Comparison of ENCODE assay signal across 8 mouse cellular contexts in the genomic region with DNA sequence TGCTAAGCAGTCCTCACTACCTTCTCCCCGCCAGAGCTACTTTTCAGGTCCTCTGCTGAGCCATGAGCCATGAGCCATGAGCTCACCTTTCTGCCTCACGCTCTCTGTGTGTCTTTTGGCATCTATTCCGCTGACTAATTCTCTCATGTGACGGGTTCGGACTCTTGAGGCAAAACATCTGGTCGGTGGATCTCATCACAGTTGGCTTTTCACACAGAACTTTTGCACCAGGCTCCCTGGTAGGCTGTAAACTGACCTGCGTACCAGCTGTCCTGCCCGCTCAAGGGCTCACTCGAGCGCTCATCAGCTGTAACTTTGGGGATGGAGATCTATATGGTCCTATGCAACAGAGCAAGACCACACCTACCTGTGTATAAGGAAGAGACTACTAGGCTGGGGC. TPM values are rescaled to one million over a fixed set of nuclear protein-coding genes. Genes with fewer than 3 reads are reported as not detected.
DNase-seq lines count a peak whose midpoint lies in the region; ATAC-seq and TF ChIP-seq lines count a peak whose summit lies in the region.

No protein-coding gene starts in this region.

- WGBS in hindbrain, postnatal 0 days = 56% methylated on average over 10 of the region's 10 CpGs
- WGBS in hindbrain, embryonic 14.5 days = 71% methylated on average over 10 of the region's 10 CpGs
- 43% methylated on average over 10 of the region's 10 CpGs for WGBS in heart, embryonic 10.5 days
- 36% methylated on average over 10 of the region's 10 CpGs for WGBS in stomach, embryonic 15.5 days
- 74% methylated on average over 10 of the region's 10 CpGs for WGBS in forebrain, embryonic 14.5 days

- H3K4me3 ChIP-seq in hindbrain, postnatal 0 days (ENCODE audit: low read length) = no peak overlapping the region
- no peak overlapping the region for H3K4me3 ChIP-seq in hindbrain, embryonic 14.5 days (replicated peaks; ENCODE audit: low read length)
- peak overlapping the region; percentile 6; the same call in 1 of the 2 replicates for H3K4me3 ChIP-seq in heart, embryonic 10.5 days
- H3K4me3 ChIP-seq in stomach, embryonic 15.5 days (replicated peaks) = no peak overlapping the region
- H3K4me3 ChIP-seq in forebrain, embryonic 14.5 days (ENCODE audit: low read depth, low read length) = no peak overlapping the region

- H3K27me3 ChIP-seq in hindbrain, postnatal 0 days (ENCODE audit: insufficient read depth, low read length) = no peaks in the 10 kb centered on the region
- no peaks in the 10 kb centered on the region for H3K27me3 ChIP-seq in hindbrain, embryonic 14.5 days (ENCODE audit: control insufficient read depth, insufficient read depth, low read length)
- no peaks in the 10 kb centered on the region for H3K27me3 ChIP-seq in heart, embryonic 10.5 days (ENCODE audit: insufficient read depth, poor library complexity, severe bottlenecking)
- no peaks in the 10 kb centered on the region for H3K27me3 ChIP-seq in stomach, embryonic 15.5 days (replicated peaks)
- no peaks in the 10 kb centered on the region for H3K27me3 ChIP-seq in forebrain, embryonic 14.5 days (replicated peaks; ENCODE audit: control insufficient read depth, insufficient read depth, low read length)

- no peak overlapping the region for H3K4me2 ChIP-seq in hindbrain, postnatal 0 days (ENCODE audit: low read depth, low read length)
- H3K4me2 ChIP-seq in hindbrain, embryonic 14.5 days (replicated peaks) = no peak overlapping the region
- H3K4me2 ChIP-seq in stomach, embryonic 15.5 days = peak overlapping the region; percentile 24; the same call in 1 of the 2 replicates
- H3K4me2 ChIP-seq in forebrain, embryonic 14.5 days (ENCODE audit: low read length) = no peak overlapping the region

- no peak for TF ChIP-seq CTCF in hindbrain, postnatal 0 days (IDR thresholded peaks at IDR 0.05; ENCODE audit: low read depth)

- no peak overlapping the region for H3K9ac ChIP-seq in hindbrain, postnatal 0 days (replicated peaks; ENCODE audit: low read length)
- H3K9ac ChIP-seq in hindbrain, embryonic 14.5 days = no peak overlapping the region
- H3K9ac ChIP-seq in stomach, embryonic 15.5 days = no peak overlapping the region
- H3K9ac ChIP-seq in forebrain, embryonic 14.5 days (ENCODE audit: low read length) = no peak overlapping the region

- ATAC-seq in hindbrain, postnatal 0 days = no peak
- no peak for ATAC-seq in hindbrain, embryonic 14.5 days (ENCODE audit: low FRiP score)
- ATAC-seq in stomach, embryonic 15.5 days (ENCODE audit: insufficient read depth, low FRiP score, low read depth) = peak; percentile 55; the same call in 1 of the 2 replicates
- ATAC-seq in forebrain, embryonic 14.5 days = no peak

- no peak overlapping the region for H3K27ac ChIP-seq in hindbrain, postnatal 0 days
- no peak overlapping the region for H3K27ac ChIP-seq in hindbrain, embryonic 14.5 days
- peak overlapping the region; percentile 52; the same call in 1 of the 2 replicates for H3K27ac ChIP-seq in heart, embryonic 10.5 days
- peak overlapping the region; percentile 68 for H3K27ac ChIP-seq in stomach, embryonic 15.5 days
- H3K27ac ChIP-seq in forebrain, embryonic 14.5 days (ENCODE audit: low read depth, low read length) = no peak overlapping the region

- peak; percentile 25 for DNase-seq in hindbrain, postnatal 0 days (ENCODE audit: low spot score)
- no peak for DNase-seq in hindbrain, embryonic 14.5 days (ENCODE audit: low spot score)
- DNase-seq in heart, embryonic 10.5 days (ENCODE audit: low spot score) = no peak
- peak; percentile 73 for DNase-seq in kidney, postnatal 10 days
- no peak for DNase-seq in frontal cortex, postnatal 25 days (ENCODE audit: low spot score in 2 of 2)
- DNase-seq in forebrain, embryonic 14.5 days (ENCODE audit: low spot score) = no peak
- no peak for DNase-seq in right cerebral cortex, postnatal 14 days

- no peaks in the 10 kb centered on the region for H3K4me1 ChIP-seq in hindbrain, postnatal 0 days (ENCODE audit: insufficient read depth, low read length)
- H3K4me1 ChIP-seq in hindbrain, embryonic 14.5 days (replicated peaks; ENCODE audit: control insufficient read depth, insufficient read depth, low read length) = no peaks in the 10 kb centered on the region
- H3K4me1 ChIP-seq in heart, embryonic 10.5 days = peaks cover 34% of the 10 kb centered on the region
- peaks cover 17% of the 10 kb centered on the region for H3K4me1 ChIP-seq in stomach, embryonic 15.5 days
- H3K4me1 ChIP-seq in forebrain, embryonic 14.5 days (ENCODE audit: control insufficient read depth, insufficient read depth, low read length) = no peaks in the 10 kb centered on the region

- no peaks in the 10 kb centered on the region for H3K36me3 ChIP-seq in hindbrain, postnatal 0 days (ENCODE audit: insufficient read depth, low read length)
- H3K36me3 ChIP-seq in hindbrain, embryonic 14.5 days (replicated peaks; ENCODE audit: control insufficient read depth, insufficient read depth) = no peaks in the 10 kb centered on the region
- no peaks in the 10 kb centered on the region for H3K36me3 ChIP-seq in heart, embryonic 10.5 days
- no peaks in the 10 kb centered on the region for H3K36me3 ChIP-seq in stomach, embryonic 15.5 days
- H3K36me3 ChIP-seq in forebrain, embryonic 14.5 days (ENCODE audit: control insufficient read depth, insufficient read depth, low read length) = no peaks in the 10 kb centered on the region

- no peaks in the 10 kb centered on the region for H3K9me3 ChIP-seq in hindbrain, postnatal 0 days (ENCODE audit: low read length)
- no peaks in the 10 kb centered on the region for H3K9me3 ChIP-seq in hindbrain, embryonic 14.5 days (ENCODE audit: control insufficient read depth, low read length)
- H3K9me3 ChIP-seq in heart, embryonic 10.5 days = no peaks in the 10 kb centered on the region
- H3K9me3 ChIP-seq in stomach, embryonic 15.5 days = no peaks in the 10 kb centered on the region
- no peaks in the 10 kb centered on the region for H3K9me3 ChIP-seq in forebrain, embryonic 14.5 days (replicated peaks; ENCODE audit: control insufficient read depth, low read length)

RNA-seq across cellular contexts. Expression of a gene that starts 26.9 kb away (rescaled TPM):
- 94.1 and 98.6 TPM in 2 replicates for total RNA-seq in hindbrain, postnatal 0 days (2014; rRNA removed)
- polyA plus RNA-seq in hindbrain, postnatal 0 days (2015; fragmentation: Nextera tagmentation; extraction: Ambion mirVana) = 115 and 118 TPM in 2 replicates
- 135 and 141 TPM in 2 replicates for polyA plus RNA-seq in hindbrain, embryonic 14.5 days (2014; fragmentation: Nextera tagmentation; extraction: Ambion mirVana)
- polyA plus RNA-seq in heart, embryonic 10.5 days (2016; fragmentation: Nextera tagmentation; extraction: Ambion mirVana) = 193 and 211 TPM in 2 replicates
- polyA plus RNA-seq in stomach, embryonic 15.5 days (2015; fragmentation: Nextera tagmentation; extraction: Ambion mirVana) = 130 and 151 TPM in 2 replicates
- 155 and 158 TPM in 2 replicates for polyA plus RNA-seq in forebrain, embryonic 14.5 days (2014; fragmentation: Nextera tagmentation; extraction: Ambion mirVana)

Comparison
In these comparisons a context has a peak if more than half of its experiments do, and no peak if none do; other contexts are left out.
1. DNase-seq: peak in hindbrain, postnatal 0 days (single experiment) and kidney, postnatal 10 days (single experiment); none in hindbrain, embryonic 14.5 days (single experiment), heart, embryonic 10.5 days (single experiment), frontal cortex, postnatal 25 days (0 of 2), forebrain, embryonic 14.5 days (single experiment) and right cerebral cortex, postnatal 14 days (single experiment).
2. H3K27ac ChIP-seq: peak in heart, embryonic 10.5 days (single experiment) and stomach, embryonic 15.5 days (single experiment); none in hindbrain, postnatal 0 days (single experiment), hindbrain, embryonic 14.5 days (single experiment) and forebrain, embryonic 14.5 days (single experiment).